Mouse (Mus musculus): ENCODE data around the gene Arhgap15. TPM values are rescaled to one million over a fixed set of nuclear protein-coding genes. Genes with fewer than 3 reads are reported as not detected.

The Arhgap15 gene
- total and polyA plus RNA-seq, 3 experiments: 0.39 to 1.2 (median 0.70) TPM

GRCm38 (mm10) chr2:44192058-44192457, 443.4 kb downstream of the Arhgap15 start:
- 26% methylated on average over 3 of the region's 3 CpGs for WGBS
- no peaks in the 10 kb centered on the region for H3K79me2 ChIP-seq (replicated peaks; ENCODE audit: control insufficient read depth, insufficient read depth, low read length)
- no peaks in the 10 kb centered on the region for H3K4me1 ChIP-seq (ENCODE audit: control insufficient read depth, insufficient read depth, low read length)
- H3K36me3 ChIP-seq (ENCODE audit: control insufficient read depth, insufficient read depth, low read length): no peaks in the 10 kb centered on the region
- DNase-seq: no peak
- no peak overlapping the region for H3K27ac ChIP-seq
- H3K9ac ChIP-seq (ENCODE audit: low read depth, low read length): no peak overlapping the region
- intact Hi-C loops (cut with DNase I): no loop called here
- TF ChIP-seq POLR2A (IDR thresholded peaks at IDR 0.05; ENCODE audit: insufficient read depth, low read depth, low read length) (no peak), CTCF (IDR thresholded peaks at IDR 0.05) (no peak), EP300 (IDR thresholded peaks at IDR 0.05; ENCODE audit: insufficient read depth, low read depth, low read length) (no peak)
- no peaks in the 10 kb centered on the region for H3K27me3 ChIP-seq (ENCODE audit: control insufficient read depth, insufficient read depth, low read length)
- no peak overlapping the region for H3K4me3 ChIP-seq

GRCm38 (mm10) chr2:44215506-44215905, 466.9 kb downstream of the Arhgap15 start:
- WGBS: 86% methylated on average over 7 of the region's 7 CpGs
- Histone ChIP-seq H3K4me1 (ENCODE audit: control insufficient read depth, insufficient read depth, low read length) (no peaks in the 10 kb centered on the region), H3K27ac (no peak overlapping the region), H3K27me3 (ENCODE audit: control insufficient read depth, insufficient read depth, low read length) (no peaks in the 10 kb centered on the region), H3K36me3 (ENCODE audit: control insufficient read depth, insufficient read depth, low read length) (no peaks in the 10 kb centered on the region), H3K9ac (ENCODE audit: low read depth, low read length) (no peak overlapping the region), H3K4me3 (no peak overlapping the region), H3K79me2 (replicated peaks; ENCODE audit: control insufficient read depth, insufficient read depth, low read length) (no peaks in the 10 kb centered on the region)
- intact Hi-C loops (cut with DNase I): loop anchor here (10.0 kb wide), 1 partner anchor 101 kb away; no protein-coding TSS in a partner anchor
- TF ChIP-seq EP300 (IDR thresholded peaks at IDR 0.05; ENCODE audit: insufficient read depth, low read depth, low read length): no peak
- TF ChIP-seq POLR2A (IDR thresholded peaks at IDR 0.05; ENCODE audit: insufficient read depth, low read depth, low read length): no peak
- TF ChIP-seq CTCF (IDR thresholded peaks at IDR 0.05): no peak
- DNase-seq: no peak

- intact Hi-C loops (cut with DNase I): loop anchor here (10.0 kb wide), 1 partner anchor 103 kb away; no protein-coding TSS in a partner anchor
- Histone ChIP-seq H3K4me3 (no peak overlapping the region), H3K27me3 (ENCODE audit: control insufficient read depth, insufficient read depth, low read length) (no peaks in the 10 kb centered on the region), H3K36me3 (ENCODE audit: control insufficient read depth, insufficient read depth, low read length) (no peaks in the 10 kb centered on the region), H3K79me2 (replicated peaks; ENCODE audit: control insufficient read depth, insufficient read depth, low read length) (no peaks in the 10 kb centered on the region), H3K27ac (no peak overlapping the region), H3K4me1 (ENCODE audit: control insufficient read depth, insufficient read depth, low read length) (no peaks in the 10 kb centered on the region), H3K9ac (ENCODE audit: low read depth, low read length) (no peak overlapping the region)
- DNase-seq: no peak
- no peak for TF ChIP-seq POLR2A (IDR thresholded peaks at IDR 0.05; ENCODE audit: insufficient read depth, low read depth, low read length)
- TF ChIP-seq CTCF (IDR thresholded peaks at IDR 0.05): no peak
- no peak for TF ChIP-seq EP300 (IDR thresholded peaks at IDR 0.05; ENCODE audit: insufficient read depth, low read depth, low read length)
- 86% methylated on average over 6 of the region's 6 CpGs for WGBS
These were observed 469.2 kb downstream of the Arhgap15 start for GRCm38 (mm10) chr2:44217811-44218210.

GRCm38 (mm10) chr2:44218317-44218716, 469.7 kb downstream of the Arhgap15 start:
- Histone ChIP-seq H3K9ac (ENCODE audit: low read depth, low read length) (no peak overlapping the region), H3K79me2 (replicated peaks; ENCODE audit: control insufficient read depth, insufficient read depth, low read length) (no peaks in the 10 kb centered on the region), H3K36me3 (ENCODE audit: control insufficient read depth, insufficient read depth, low read length) (no peaks in the 10 kb centered on the region), H3K27ac (no peak overlapping the region), H3K27me3 (ENCODE audit: control insufficient read depth, insufficient read depth, low read length) (no peaks in the 10 kb centered on the region), H3K4me3 (no peak overlapping the region), H3K4me1 (ENCODE audit: control insufficient read depth, insufficient read depth, low read length) (no peaks in the 10 kb centered on the region)
- 66% methylated on average over 8 of the region's 8 CpGs for WGBS
- TF ChIP-seq POLR2A (IDR thresholded peaks at IDR 0.05; ENCODE audit: insufficient read depth, low read depth, low read length) (no peak), CTCF (IDR thresholded peaks at IDR 0.05) (no peak)
- intact Hi-C loops (cut with DNase I): loop anchor here (10.0 kb wide), 1 partner anchor 104 kb away; no protein-coding TSS in a partner anchor
- no peak for DNase-seq

GRCm38 (mm10) chr2:44221686-44222085, 473.1 kb downstream of the Arhgap15 start:
- no peak for DNase-seq
- Histone ChIP-seq H3K4me3 (no peak overlapping the region), H3K9ac (ENCODE audit: low read depth, low read length) (no peak overlapping the region), H3K79me2 (replicated peaks; ENCODE audit: control insufficient read depth, insufficient read depth, low read length) (no peaks in the 10 kb centered on the region), H3K27ac (no peak overlapping the region; the same call in 1 of the 2 replicates), H3K27me3 (ENCODE audit: control insufficient read depth, insufficient read depth, low read length) (no peaks in the 10 kb centered on the region), H3K36me3 (ENCODE audit: control insufficient read depth, insufficient read depth, low read length) (no peaks in the 10 kb centered on the region), H3K4me1 (ENCODE audit: control insufficient read depth, insufficient read depth, low read length) (no peaks in the 10 kb centered on the region)
- WGBS: 22% methylated on average over 2 of the region's 2 CpGs
- TF ChIP-seq POLR2A (IDR thresholded peaks at IDR 0.05; ENCODE audit: insufficient read depth, low read depth, low read length) (no peak), CTCF (IDR thresholded peaks at IDR 0.05) (no peak), EP300 (IDR thresholded peaks at IDR 0.05; ENCODE audit: insufficient read depth, low read depth, low read length) (no peak)
- intact Hi-C loops (cut with DNase I): no loop called here

GRCm38 (mm10) chr2:44222176-44222753, 473.6 kb downstream of the Arhgap15 start:
- Histone ChIP-seq H3K4me1 (ENCODE audit: control insufficient read depth, insufficient read depth, low read length) (no peaks in the 10 kb centered on the region), H3K79me2 (replicated peaks; ENCODE audit: control insufficient read depth, insufficient read depth, low read length) (no peaks in the 10 kb centered on the region), H3K27ac (no peak overlapping the region), H3K4me3 (no peak overlapping the region), H3K36me3 (ENCODE audit: control insufficient read depth, insufficient read depth, low read length) (no peaks in the 10 kb centered on the region), H3K27me3 (ENCODE audit: control insufficient read depth, insufficient read depth, low read length) (no peaks in the 10 kb centered on the region), H3K9ac (ENCODE audit: low read depth, low read length) (no peak overlapping the region)
- 25% methylated on average over 6 of the region's 6 CpGs for WGBS
- DNase-seq: no peak
- intact Hi-C loops (cut with DNase I): no loop called here
- no peak for TF ChIP-seq POLR2A (IDR thresholded peaks at IDR 0.05; ENCODE audit: insufficient read depth, low read depth, low read length)
- no peak for TF ChIP-seq CTCF (IDR thresholded peaks at IDR 0.05)
- TF ChIP-seq EP300 (IDR thresholded peaks at IDR 0.05; ENCODE audit: insufficient read depth, low read depth, low read length): no peak

All from heart, adult 2 months (tissue).